ENCODE assay signal across 7 mouse cellular contexts in the genomic region with DNA sequence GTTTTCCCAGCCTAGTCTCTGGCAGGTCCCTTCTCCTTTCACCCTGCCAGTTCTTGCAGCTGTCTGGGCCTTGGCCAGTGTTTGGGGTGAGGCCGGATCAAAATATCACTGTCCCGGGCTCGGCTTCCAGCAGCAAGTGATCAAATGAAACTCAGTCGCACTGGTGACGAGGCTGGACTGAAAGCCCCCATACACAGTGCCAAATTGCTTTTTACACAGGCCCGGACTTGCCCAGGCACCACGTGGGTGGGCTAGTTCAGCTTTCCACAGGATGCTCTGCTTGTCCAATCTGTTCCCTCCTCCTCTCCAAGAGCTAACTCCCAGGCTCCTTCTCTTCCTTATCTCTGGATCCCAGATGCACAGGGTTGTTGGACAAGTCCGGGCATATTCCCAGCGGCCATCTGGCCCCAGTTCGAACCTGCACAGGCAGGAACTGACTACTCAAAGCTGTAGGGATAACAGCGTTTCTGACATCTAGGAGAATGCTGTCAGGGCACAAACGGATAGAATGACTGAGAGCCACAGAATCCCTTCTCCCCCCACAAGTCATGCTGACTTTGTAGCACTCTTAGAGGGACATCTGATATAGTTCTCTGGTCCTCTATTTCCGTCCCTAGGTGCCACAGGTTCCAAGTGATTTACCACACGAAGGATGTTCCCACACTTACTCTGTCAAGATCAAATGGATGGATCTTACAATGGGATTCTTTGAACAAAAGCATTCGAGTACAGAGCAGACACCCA. TPM values are rescaled to one million over a fixed set of nuclear protein-coding genes. Genes with fewer than 3 reads are reported as not detected.
DNase-seq lines count a peak whose midpoint lies in the region; ATAC-seq and TF ChIP-seq lines count a peak whose summit lies in the region.

No protein-coding gene starts in this region.

- no peak for TF ChIP-seq POLR2A in bone marrow macrophage, adult 2 months (IDR thresholded peaks at IDR 0.05; ENCODE audit: borderline replicate concordance, low read depth, low read length)

- no peak for TF ChIP-seq CTCF in bone marrow macrophage, adult 2 months (IDR thresholded peaks at IDR 0.05; ENCODE audit: low read depth, low read length)

- no peaks in the 10 kb centered on the region for H3K36me3 ChIP-seq in hindbrain, embryonic 14.5 days (replicated peaks; ENCODE audit: control insufficient read depth, insufficient read depth)
- no peaks in the 10 kb centered on the region for H3K36me3 ChIP-seq in liver, embryonic 11.5 days (ENCODE audit: control insufficient read depth, insufficient read depth, low read length)
- no peaks in the 10 kb centered on the region for H3K36me3 ChIP-seq in neural tube, embryonic 11.5 days (ENCODE audit: control insufficient read depth, insufficient read depth, low read length)

- H3K4me2 ChIP-seq in hindbrain, embryonic 14.5 days (replicated peaks), result peak overlapping the region; percentile 49
- H3K4me2 ChIP-seq in liver, embryonic 11.5 days, result peak overlapping the region; percentile 33
- peak overlapping the region; percentile 35 for H3K4me2 ChIP-seq in neural tube, embryonic 11.5 days (ENCODE audit: low read depth)

- H3K4me3 ChIP-seq in bone marrow macrophage, adult 2 months (ENCODE audit: insufficient read depth, low read length), result peak overlapping the region; percentile 53
- peak overlapping the region; percentile 12 for H3K4me3 ChIP-seq in hindbrain, embryonic 14.5 days (replicated peaks; ENCODE audit: low read length)
- H3K4me3 ChIP-seq in liver, embryonic 11.5 days (ENCODE audit: low read depth, low read length), result no peak overlapping the region
- peak overlapping the region; percentile 15 for H3K4me3 ChIP-seq in neural tube, embryonic 11.5 days (ENCODE audit: low read depth, low read length)

- H3K27me3 ChIP-seq in hindbrain, embryonic 14.5 days (ENCODE audit: control insufficient read depth, insufficient read depth, low read length), result no peaks in the 10 kb centered on the region
- H3K27me3 ChIP-seq in liver, embryonic 11.5 days (replicated peaks; ENCODE audit: control insufficient read depth, insufficient read depth, low read length), result no peaks in the 10 kb centered on the region
- no peaks in the 10 kb centered on the region for H3K27me3 ChIP-seq in neural tube, embryonic 11.5 days (ENCODE audit: control insufficient read depth, insufficient read depth, low read length)

- peak overlapping the region; percentile 69 for H3K27ac ChIP-seq in bone marrow macrophage, adult 2 months (ENCODE audit: insufficient read depth, low read depth, low read length)
- H3K27ac ChIP-seq in hindbrain, embryonic 14.5 days, result no peak overlapping the region
- no peak overlapping the region for H3K27ac ChIP-seq in liver, embryonic 11.5 days (ENCODE audit: low read depth, low read length)
- no peak overlapping the region for H3K27ac ChIP-seq in neural tube, embryonic 11.5 days (ENCODE audit: low read depth, low read length)

- ATAC-seq in hindbrain, embryonic 14.5 days (ENCODE audit: low FRiP score), result peak; percentile 79; the same call in 1 of the 2 replicates
- ATAC-seq in liver, embryonic 11.5 days (replicated peaks; ENCODE audit: low FRiP score), result peak; percentile 68
- peak; percentile 73 for ATAC-seq in neural tube, embryonic 11.5 days (ENCODE audit: insufficient read depth, low FRiP score, low TSS enrichment)

- no peak overlapping the region for H3K9ac ChIP-seq in hindbrain, embryonic 14.5 days
- no peak overlapping the region for H3K9ac ChIP-seq in liver, embryonic 11.5 days (ENCODE audit: low read depth, low read length)
- no peak overlapping the region for H3K9ac ChIP-seq in neural tube, embryonic 11.5 days (ENCODE audit: low read length)

- DNase-seq in Muller cell, postnatal 12 days (ENCODE audit: inconsistent ontology term), result peak; percentile 88
- DNase-seq in gastrocnemius, postnatal 10 days, result peak; percentile 79
- no peak for DNase-seq in hindbrain, embryonic 14.5 days (ENCODE audit: low spot score)
- DNase-seq in liver, embryonic 11.5 days (ENCODE audit: low spot score), result no peak
- peak; percentile 16 for DNase-seq in neural tube, embryonic 11.5 days (ENCODE audit: low spot score)
- DNase-seq in spleen, postnatal 10 days (ENCODE audit: low spot score in 2 of 2), result no peak

- H3K9me3 ChIP-seq in hindbrain, embryonic 14.5 days (ENCODE audit: control insufficient read depth, low read length), result no peaks in the 10 kb centered on the region
- no peaks in the 10 kb centered on the region for H3K9me3 ChIP-seq in liver, embryonic 11.5 days (ENCODE audit: control insufficient read depth, low read length)
- H3K9me3 ChIP-seq in neural tube, embryonic 11.5 days (ENCODE audit: control insufficient read depth, low read length), result no peaks in the 10 kb centered on the region

- WGBS in hindbrain, embryonic 14.5 days, result 23% methylated on average over 15 of the region's 15 CpGs
- 32% methylated on average over 15 of the region's 15 CpGs for WGBS in liver, embryonic 11.5 days
- 25% methylated on average over 15 of the region's 15 CpGs for whole genome bisulfite sequencing in neural tube, embryonic 11.5 days

- H3K4me1 ChIP-seq in bone marrow macrophage, adult 2 months (ENCODE audit: control insufficient read depth, insufficient read depth, low read length), result no peaks in the 10 kb centered on the region
- H3K4me1 ChIP-seq in hindbrain, embryonic 14.5 days (replicated peaks; ENCODE audit: control insufficient read depth, insufficient read depth, low read length), result no peaks in the 10 kb centered on the region
- no peaks in the 10 kb centered on the region for H3K4me1 ChIP-seq in liver, embryonic 11.5 days (replicated peaks; ENCODE audit: control insufficient read depth, insufficient read depth, low read length)
- no peaks in the 10 kb centered on the region for H3K4me1 ChIP-seq in neural tube, embryonic 11.5 days (ENCODE audit: control insufficient read depth, insufficient read depth, low read length)

RNA-seq across cellular contexts. Expression of a gene that starts 0.5 kb away (rescaled TPM):
- polyA plus RNA-seq in bone marrow macrophage, adult 2 months (2012; ENCODE audit: insufficient read depth, insufficient read length, missing spikeins), result 0.39 and 0.56 TPM in 2 replicates
- 10 to 100 TPM; 12.1 to 14.6 TPM for total RNA-seq in gastrocnemius, postnatal 10 days (2021)
- polyA plus RNA-seq in hindbrain, embryonic 14.5 days (2014; fragmentation: Nextera tagmentation; extraction: Ambion mirVana), result 0.92 and 1.1 TPM in 2 replicates
- polyA plus RNA-seq in liver, embryonic 11.5 days (2014; fragmentation: Nextera tagmentation; extraction: Ambion mirVana), result 0.38 and 0.65 TPM in 2 replicates
- polyA plus RNA-seq in neural tube, embryonic 11.5 days (2014; fragmentation: Nextera tagmentation; extraction: Ambion mirVana), result 0.95 and 1.0 TPM in 2 replicates

Comparison
In these comparisons a context has a peak if more than half of its experiments do, and no peak if none do; other contexts are left out.
1. DNase-seq: peak in Muller cell, postnatal 12 days (single experiment), gastrocnemius, postnatal 10 days (single experiment) and neural tube, embryonic 11.5 days (single experiment); none in hindbrain, embryonic 14.5 days (single experiment), liver, embryonic 11.5 days (single experiment) and spleen, postnatal 10 days (0 of 2).
2. Peak in every context shown above with its lines, with median percentiles within 50 percentile points of each other: ATAC-seq and H3K4me2 ChIP-seq.